Mouse (Mus musculus) heart, adult 2 months (tissue): Measurements from ENCODE around the gene Ckap4.

Experiments
- CTCF ChIP-seq: fragments of 200-600 bp; IDR thresholded peaks from 2 replicates; pipeline ENCODE4 v1.8.1; 2022; ENCODE audit warnings: antibody characterized with exemption, mild to moderate bottlenecking, moderate library complexity
- EP300 ChIP-seq: fragments of 200-500 bp; IDR thresholded peaks from 2 replicates; pipeline ENCODE4 v1.6.1; 2011; ENCODE audit warnings: low read depth, low read length, control low read depth; ENCODE audit not compliant: insufficient read depth
- POLR2A ChIP-seq: fragments of 200-500 bp; IDR thresholded peaks from 2 replicates; pipeline ENCODE4 v1.6.1; 2011; ENCODE audit warnings: mild to moderate bottlenecking, low read depth, low read length, control low read depth; ENCODE audit not compliant: insufficient read depth

DNA sequence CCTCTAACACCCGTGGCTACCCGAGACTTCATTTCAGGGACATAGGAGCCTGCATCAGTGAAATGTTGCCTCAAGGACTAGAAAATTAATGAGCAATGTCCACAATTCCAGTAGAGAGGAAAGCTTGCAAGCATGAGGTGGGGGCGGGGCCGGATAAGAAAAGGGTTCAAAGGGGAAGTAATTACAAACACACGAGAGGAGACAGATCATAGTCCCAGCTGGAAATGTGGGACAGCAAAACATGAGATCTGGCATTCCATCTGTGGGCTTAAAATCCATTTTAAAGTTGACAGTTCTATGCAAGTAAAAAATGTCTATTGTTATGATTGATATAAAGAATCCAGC lies 52.6 kb downstream of the Ckap4 start:
- TF ChIP-seq EP300 = no peak
- TF ChIP-seq CTCF = no peak
- TF ChIP-seq POLR2A = no peak
